Mouse (Mus musculus): ENCODE measurements at regions not wholly inside any gene's neighbourhood (a gene's known extent, or its start where the extent isn't known, plus 50 kb on each side); places are given as distances from the start of the nearest gene placed in this dataset.

DNA sequence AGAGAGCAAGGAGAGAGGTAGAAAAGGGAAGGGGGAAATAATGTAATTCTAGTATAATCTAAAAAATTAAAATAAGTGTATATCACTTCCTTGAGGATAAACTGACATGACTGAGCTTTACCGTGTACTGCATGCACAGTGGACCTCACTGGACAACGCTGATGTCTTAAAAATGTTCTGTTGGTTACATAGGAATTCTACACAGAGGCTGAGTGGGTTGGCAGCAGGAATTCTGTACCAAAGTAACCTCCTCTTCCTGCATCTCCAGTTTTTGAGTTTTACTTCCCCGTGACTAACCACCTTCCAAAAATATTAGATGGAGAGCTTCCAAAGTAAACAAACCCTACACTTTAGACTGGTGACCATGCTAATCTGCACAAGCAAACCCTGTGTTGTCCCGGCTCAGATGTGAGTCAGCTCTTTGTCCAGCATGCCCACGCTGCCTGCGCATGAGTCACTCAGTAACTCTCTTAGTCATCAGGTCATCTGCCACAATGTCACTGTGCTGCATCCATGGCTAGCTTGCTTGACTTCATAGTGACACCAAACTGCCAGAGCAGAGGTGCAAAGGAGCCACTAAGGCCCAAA lies 317.7 kb upstream of the Tenm4 start:
- TF ChIP-seq CTCF (IDR thresholded peaks at IDR 0.05; ENCODE audit: control insufficient read depth, insufficient read depth, insufficient replicate concordance, low read depth, low read length): no peak
- no peak for TF ChIP-seq POLR2A (IDR thresholded peaks at IDR 0.05; ENCODE audit: control insufficient read depth, low read depth, low read length)

All from testis, adult 2 months (tissue).